Mouse (Mus musculus): ENCODE data around the gene Eif4g1.

Gene Eif4g1

DNA sequence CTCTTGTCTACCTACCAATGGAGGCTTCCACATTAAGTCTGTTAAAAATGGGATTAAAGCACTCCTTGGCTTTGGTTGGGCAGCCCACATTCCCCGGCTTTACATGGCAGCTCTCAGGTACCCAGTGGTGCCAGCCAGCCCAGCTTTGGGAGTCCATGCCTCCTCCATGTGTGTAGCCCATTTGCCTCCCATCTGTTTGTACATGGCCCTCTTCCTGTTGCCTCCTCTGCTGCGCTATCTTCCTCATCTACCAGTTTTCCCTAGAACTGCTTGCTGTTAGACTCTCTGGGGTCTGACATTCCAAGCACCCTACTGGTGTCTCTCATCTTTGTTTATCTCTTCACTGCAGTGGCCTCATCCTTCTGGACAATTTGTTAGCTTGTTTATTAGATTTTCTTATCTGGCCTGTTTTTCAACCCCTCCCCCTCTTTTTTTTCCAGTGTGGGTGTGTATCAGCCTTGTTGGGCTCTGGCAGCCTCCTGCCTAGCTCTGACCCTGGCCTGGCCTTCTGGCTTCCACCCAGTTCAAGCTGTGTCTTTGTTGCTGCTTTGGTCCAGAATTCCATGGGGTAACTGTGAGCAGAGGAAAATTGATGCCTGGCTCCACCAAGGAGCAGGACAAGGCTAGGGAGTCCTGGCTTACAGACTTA is 38.4 kb downstream of the Eif4g1 start:
- DNase-seq, result no peak

DNA sequence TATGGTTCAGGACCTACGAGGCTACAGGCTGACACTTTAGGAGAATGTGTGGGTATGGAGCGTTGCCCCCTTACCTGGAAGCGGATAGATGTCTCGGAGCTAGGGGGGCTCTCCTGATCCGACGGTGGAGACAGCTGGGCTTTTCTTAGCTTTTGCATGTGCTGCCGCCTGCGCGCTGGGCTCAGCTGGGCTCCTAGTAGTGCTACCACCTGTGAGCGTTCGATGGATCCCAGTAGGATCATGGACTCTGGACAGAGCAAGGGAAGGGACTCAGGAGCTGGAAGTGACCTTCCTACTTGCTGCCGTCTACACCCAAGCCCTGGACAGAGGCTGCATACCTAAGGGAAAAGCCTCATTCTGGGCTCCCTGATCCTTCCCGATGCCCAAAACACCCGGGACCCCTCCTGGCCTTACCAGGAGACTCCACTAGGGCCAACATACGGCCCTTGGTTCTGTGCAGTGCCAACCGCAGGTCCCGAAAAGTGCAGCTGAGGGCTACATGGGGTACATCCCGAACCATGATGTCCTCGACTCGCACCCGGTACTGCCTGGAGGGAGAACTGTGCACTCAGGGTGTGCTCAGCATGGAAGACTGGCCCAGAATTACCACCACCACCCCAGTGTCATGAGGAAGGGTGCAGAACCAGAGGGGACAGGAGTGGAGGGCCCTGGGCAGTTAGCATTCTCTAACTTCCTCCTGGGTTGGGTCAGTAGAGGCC is 40.3 kb downstream of the Eif4g1 start:
- DNase-seq, result no peak

GRCm38 (mm10) chr16:20708939-20709734 is 41.0 kb downstream of the Eif4g1 start:
- peak; percentile 25 for DNase-seq

GRCm38 (mm10) chr16:20710370-20710769 is 42.3 kb downstream of the Eif4g1 start:
- no peak for DNase-seq

DNA sequence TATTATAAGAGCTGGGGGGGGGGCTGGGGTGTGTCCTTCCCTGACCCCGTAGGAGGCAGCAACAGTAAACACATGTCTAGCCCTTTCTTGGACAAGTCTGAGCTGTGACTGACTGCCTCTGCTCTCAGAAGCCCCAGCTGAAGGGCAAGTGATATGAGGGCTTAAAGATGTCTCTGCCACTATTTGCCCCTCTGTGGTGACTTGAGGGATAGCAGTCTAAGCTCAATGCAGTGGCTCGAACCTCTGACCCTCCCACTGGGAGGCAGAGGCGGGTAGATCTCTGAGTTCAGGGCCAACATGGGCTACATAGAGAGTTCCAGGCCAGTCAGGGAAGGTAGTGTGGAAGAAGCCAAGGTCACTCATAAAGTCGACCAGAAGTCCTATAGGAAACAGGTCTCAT is 42.7 kb downstream of the Eif4g1 start:
- no peak for DNase-seq

- no peak for DNase-seq
Observed at GRCm38 (mm10) chr16:20712190-20712589, 44.1 kb downstream of the Eif4g1 start.

DNA sequence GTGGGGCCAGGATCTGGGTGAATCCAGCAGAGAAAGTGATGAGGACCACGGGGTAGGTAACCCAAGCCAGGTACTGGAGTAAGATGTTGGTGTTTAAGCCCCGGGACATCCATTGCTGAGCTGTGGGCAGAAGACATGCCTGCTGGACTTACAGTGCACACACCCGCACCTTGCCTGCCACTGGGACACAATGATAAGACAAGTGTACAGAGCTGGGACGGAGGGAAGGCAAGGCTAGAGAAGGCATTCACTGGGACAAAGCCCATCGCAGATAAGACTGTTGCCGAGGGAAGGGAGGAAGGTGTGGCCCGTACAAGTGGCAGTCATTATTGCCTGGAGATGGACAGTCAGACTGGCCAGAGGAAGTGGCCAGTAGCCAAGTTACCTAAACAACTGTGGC is 44.8 kb downstream of the Eif4g1 start:
- no peak for DNase-seq

GRCm38 (mm10) chr16:20714307-20715080 is 46.4 kb downstream of the Eif4g1 start:
- no peak for DNase-seq

DNA sequence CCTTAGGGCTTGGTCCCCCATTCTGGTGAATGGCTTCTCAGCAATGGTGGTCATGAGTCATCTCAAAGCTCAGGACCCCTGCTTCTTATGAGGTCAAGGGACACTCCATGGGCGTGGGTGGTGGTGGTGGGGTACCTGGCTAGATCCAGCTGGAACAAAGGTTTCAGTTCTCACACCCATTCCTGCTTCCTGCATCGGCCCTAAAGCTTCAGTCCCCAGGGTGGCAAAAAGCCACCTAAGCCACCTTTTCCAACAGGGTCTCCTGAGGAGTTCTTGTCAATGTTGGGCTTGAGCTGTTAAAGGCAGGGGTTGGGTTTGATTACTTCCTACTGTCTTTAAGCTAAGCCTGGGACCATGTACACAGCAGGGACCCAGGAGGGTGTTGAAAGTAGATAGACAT is 47.0 kb downstream of the Eif4g1 start:
- DNase-seq, result no peak

DNA sequence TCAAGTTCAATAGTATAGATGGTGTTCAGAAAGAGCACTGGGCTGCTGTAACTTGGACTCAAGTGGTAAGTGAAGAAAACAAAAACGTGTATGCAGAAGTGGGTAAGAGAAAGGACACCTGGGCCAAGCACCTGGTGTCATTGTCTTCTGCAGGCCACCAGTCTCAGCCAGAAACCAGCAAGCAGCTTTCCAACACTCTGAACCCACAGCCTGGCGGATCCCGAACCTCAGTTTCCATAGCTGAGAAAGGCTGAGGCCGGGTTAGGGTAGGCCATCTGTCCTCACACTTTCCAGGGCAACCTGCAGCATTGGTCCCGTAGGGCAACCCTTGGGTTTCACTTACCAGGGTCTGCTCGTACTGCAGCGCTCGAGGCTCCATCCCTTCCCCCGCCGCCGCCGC is 47.5 kb downstream of the Eif4g1 start:
- no peak for DNase-seq

- DNase-seq, result peak; percentile 91
Observed at GRCm38 (mm10) chr16:20715976-20716840, 48.1 kb downstream of the Eif4g1 start.

GRCm38 (mm10) chr16:20716841-20717180 is 48.7 kb downstream of the Eif4g1 start:
- DNase-seq, result no peak

DNA sequence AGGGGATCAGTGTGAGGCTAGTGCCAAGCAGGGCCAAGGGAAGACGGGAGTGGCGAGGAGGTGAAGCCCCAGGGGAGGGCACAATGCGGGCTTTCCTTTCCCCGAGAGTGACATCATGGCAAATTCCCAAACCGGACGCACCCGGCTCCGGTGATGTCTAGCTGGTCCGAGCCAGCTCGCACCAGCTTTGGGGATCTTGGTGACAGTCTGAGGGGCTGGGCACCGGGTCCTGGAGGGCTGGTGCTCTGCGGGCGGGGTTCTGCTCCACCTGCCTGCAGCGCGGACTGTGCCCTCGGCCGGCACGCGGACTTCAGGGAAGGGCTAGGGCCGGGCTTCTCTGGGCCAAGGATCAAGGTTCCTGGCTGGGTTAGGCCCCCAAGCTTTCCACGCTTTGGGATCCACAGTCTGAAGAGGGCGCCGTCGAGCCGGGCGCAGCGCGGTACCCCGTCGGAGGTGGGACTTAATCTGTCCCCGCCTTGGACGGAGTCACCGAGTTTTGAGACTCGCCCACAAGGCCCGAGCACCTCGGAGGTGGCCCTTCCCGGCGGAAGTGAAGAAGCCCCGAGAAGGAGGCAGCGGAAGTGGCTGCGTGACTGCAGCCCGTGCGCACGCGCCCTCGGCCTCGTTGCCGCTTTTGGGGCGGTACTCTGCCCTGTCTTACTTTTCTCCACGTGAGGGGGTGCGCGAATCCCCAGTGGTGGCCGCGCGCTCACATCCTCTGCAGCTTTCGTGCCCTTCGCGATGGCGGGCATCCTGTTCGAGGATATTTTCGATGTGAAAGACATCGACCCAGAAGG is 49.3 kb downstream of the Eif4g1 start, which contains the start of the genes Polr2h and Clcn2:
Gene Polr2h (plus strand): TSS at position 485 of the 797 bp plus-strand sequence.
Gene Clcn2 (minus strand): TSS at position 566 of the 797 bp plus-strand sequence.
- peak; percentile 98 for DNase-seq

- DNase-seq, result no peak
Observed at GRCm38 (mm10) chr16:20717978-20718670, 50.0 kb downstream of the Eif4g1 start.

DNA sequence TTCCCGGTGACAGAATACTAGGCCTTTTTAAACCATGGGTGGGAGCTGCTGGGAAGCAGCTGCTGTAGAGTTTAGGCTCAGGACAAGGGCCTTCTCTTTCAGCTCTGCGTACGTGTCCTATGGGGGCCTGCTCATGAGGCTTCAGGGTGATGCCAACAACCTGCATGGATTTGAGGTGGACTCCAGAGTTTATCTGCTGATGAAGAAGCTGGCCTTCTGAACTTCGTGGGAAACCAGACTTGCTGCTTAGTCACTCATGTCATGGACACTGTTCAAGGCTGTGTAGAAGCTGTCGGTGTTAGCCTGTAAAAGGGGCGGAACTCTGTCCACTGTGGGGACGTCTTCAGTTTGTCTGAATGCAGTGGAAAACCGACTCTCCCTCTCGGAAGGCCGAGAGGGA is 53.7 kb downstream of the Eif4g1 start:
- no peak for DNase-seq

GRCm38 (mm10) chr16:20722736-20723135 is 54.6 kb downstream of the Eif4g1 start:
- DNase-seq, result no peak

GRCm38 (mm10) chr16:20723247-20723646 is 55.1 kb downstream of the Eif4g1 start:
- no peak for DNase-seq

DNA sequence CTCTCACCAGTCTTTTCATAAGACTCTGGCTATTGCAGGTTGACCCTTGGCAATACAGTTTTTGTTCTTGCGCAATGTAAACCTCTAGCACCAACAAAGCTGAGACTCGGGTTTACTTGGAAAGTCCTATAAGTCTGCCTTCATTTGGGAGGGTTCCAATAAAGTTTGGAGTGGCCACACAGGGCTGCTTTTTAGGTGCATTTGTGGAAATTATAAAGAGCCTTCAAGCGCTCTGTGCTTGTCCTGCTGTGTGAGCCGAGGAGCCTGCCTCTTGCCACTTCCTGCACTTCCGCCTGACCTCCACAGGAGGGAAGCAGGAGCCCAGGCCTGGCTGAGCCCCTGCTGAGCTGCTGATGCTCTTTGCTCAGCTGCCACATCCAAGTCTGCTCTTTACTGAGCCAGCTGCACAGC is 56.2 kb downstream of the Eif4g1 start:
- DNase-seq, result peak; percentile 66

- DNase-seq, result no peak
Observed at GRCm38 (mm10) chr16:20725321-20725720, 57.2 kb downstream of the Eif4g1 start.

GRCm38 (mm10) chr16:20725750-20726149 is 57.6 kb downstream of the Eif4g1 start:
- no peak for DNase-seq
